Mouse (Mus musculus) bone marrow, adult 2 months (tissue): ENCODE data around the gene Cadm2. TPM values are rescaled to one million over a fixed set of nuclear protein-coding genes. Genes with fewer than 3 reads are reported as not detected.

Experiments
- H3K27ac ChIP-seq: fragments of 200-500 bp; 2 replicates; pipeline ENCODE4 v1.5.1; 2012; ENCODE audit warnings: low read depth, mild to moderate bottlenecking, control low read depth, inconsistent platforms, low read length; ENCODE audit not compliant: control insufficient read depth, poor library complexity, insufficient read depth
- H3K4me1 ChIP-seq: fragments of 200-500 bp; 2 replicates; pipeline ENCODE4 v1.6.1; 2011; ENCODE audit warnings: low read length; ENCODE audit not compliant: control insufficient read depth, insufficient read depth
- H3K4me3 ChIP-seq: fragments of 200-500 bp; replicated peaks from 2 replicates; pipeline ENCODE3; 2011; ENCODE audit warnings: mild to moderate bottlenecking, low read depth, low read length, control low read depth; ENCODE audit not compliant: control insufficient read depth
- CTCF ChIP-seq: fragments of 200-500 bp; IDR thresholded peaks from 2 replicates; pipeline ENCODE4 v1.5.1; 2011; ENCODE audit warnings: low read length, control low read depth; ENCODE audit not compliant: control insufficient read depth, insufficient read depth
- POLR2A ChIP-seq: fragments of 200-500 bp; IDR thresholded peaks from 2 replicates; pipeline ENCODE4 v1.6.1; 2011; ENCODE audit warnings: low read depth, mild to moderate bottlenecking, control low read depth, low read length, borderline replicate concordance; ENCODE audit not compliant: control insufficient read depth
- WGBS: fragments of 180-500 bp; shearing (Covaris S2); methylation state at CpG from one replicate; pipeline ENCODE4 v1.1.7; 2018; 5-methylcytosine and 5-hydroxymethylcytosine counted together
- polyA plus RNA-seq: library from polyadenylated mRNA; stranded (reverse); fragments of >200 nt; gene quantifications from 2 replicates; pipeline ENCODE4 v1.2.4, GENCODE M21; 2011; ENCODE audit warnings: low replicate concordance; ENCODE audit not compliant: missing spikeins, insufficient read depth, insufficient read length

The Cadm2 gene
- polyA plus RNA-seq, 1 experiment = not detected

GRCm38 (mm10) chr16:67613876-67614275 lies 6.8 kb downstream of the Cadm2 start:
- TF ChIP-seq POLR2A = no peak
- no peak for TF ChIP-seq CTCF
- Histone ChIP-seq H3K27ac (no peak overlapping the region), H3K4me3 (no peak overlapping the region), H3K4me1 (no peaks in the 10 kb centered on the region)
- 33% methylated on average over 2 of the region's 2 CpGs for WGBS

DNA sequence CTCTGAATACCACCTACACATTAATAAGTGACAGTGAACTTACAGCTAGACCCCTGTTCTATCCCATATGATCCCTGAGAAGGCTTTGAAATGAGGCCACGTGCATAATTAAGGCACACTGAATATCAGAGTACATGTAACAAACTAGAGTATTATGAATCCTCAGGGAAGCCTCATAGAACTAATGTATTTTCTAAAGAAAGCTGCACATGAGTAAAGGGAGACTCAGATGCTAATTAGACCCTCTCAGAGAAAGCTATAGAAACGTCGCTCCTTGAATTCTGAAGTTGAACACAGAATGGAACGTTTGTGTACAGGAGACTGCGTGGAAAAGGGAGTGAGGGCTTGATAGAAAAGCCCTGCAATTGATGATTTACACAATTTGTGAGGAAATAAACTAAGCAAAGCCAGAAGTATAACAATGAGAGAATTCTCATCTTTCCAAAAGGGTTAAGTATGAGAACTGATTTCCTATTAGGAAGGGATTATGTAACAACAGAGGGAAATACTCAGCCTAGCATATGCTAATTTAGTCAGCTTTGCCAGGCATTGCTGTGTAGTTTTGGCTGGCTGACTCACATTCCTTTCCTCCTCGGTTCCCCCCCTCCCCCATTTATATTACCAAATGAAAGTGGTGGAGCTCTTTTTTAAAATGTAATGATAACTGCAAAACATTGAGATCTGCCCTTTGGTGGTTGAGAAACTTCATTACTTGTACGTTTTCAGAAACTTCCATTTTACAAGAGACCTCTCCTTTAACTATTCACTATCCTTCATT lies 9.6 kb downstream of the Cadm2 start:
- no peak for TF ChIP-seq POLR2A
- no peak for TF ChIP-seq CTCF
- 51% methylated on average over 7 of the region's 7 CpGs for WGBS
- no peak overlapping the region for H3K27ac ChIP-seq
- H3K4me1 ChIP-seq = no peaks in the 10 kb centered on the region
- H3K4me3 ChIP-seq = no peak overlapping the region

- no peak for TF ChIP-seq POLR2A
- no peak for TF ChIP-seq CTCF
- no peaks in the 10 kb centered on the region for H3K4me1 ChIP-seq
- no peak overlapping the region for H3K27ac ChIP-seq
- H3K4me3 ChIP-seq = no peak overlapping the region
- WGBS = 78% methylated on average over 4 of the region's 4 CpGs
Measured at GRCm38 (mm10) chr16:67609116-67609515, 11.6 kb downstream of the Cadm2 start.

DNA sequence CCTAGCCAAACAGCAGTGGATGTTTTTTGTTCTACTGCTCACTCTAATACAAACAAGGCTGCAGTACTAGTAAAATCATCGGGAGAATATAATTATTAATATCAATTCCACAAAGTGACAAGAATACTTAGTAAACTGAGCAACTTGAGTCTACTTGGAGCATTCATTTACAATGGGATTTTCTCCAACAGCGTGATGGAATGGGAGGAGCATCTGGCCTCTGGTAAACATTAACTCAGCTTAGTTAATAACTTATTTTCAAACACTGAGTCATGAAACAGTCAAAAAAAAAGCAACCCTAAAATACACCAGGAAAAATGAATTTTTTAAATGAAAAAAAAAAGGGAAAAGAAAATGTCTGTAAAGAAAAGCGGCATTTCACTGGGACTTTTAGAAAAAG lies 12.2 kb downstream of the Cadm2 start:
- 81% methylated on average over 3 of the region's 3 CpGs for WGBS
- H3K27ac ChIP-seq = no peak overlapping the region
- no peaks in the 10 kb centered on the region for H3K4me1 ChIP-seq
- TF ChIP-seq CTCF (no peak), POLR2A (no peak)
- H3K4me3 ChIP-seq = no peak overlapping the region

- H3K4me3 ChIP-seq = no peak overlapping the region
- WGBS = 84% methylated on average over 6 of the region's 6 CpGs
- no peaks in the 10 kb centered on the region for H3K4me1 ChIP-seq
- no peak overlapping the region for H3K27ac ChIP-seq
- TF ChIP-seq POLR2A (no peak), CTCF (no peak)
Measured at GRCm38 (mm10) chr16:67605661-67606060, 15.0 kb downstream of the Cadm2 start.

GRCm38 (mm10) chr16:67599981-67600380 lies 20.7 kb downstream of the Cadm2 start:
- 83% methylated on average over 9 of the region's 9 CpGs for WGBS

DNA sequence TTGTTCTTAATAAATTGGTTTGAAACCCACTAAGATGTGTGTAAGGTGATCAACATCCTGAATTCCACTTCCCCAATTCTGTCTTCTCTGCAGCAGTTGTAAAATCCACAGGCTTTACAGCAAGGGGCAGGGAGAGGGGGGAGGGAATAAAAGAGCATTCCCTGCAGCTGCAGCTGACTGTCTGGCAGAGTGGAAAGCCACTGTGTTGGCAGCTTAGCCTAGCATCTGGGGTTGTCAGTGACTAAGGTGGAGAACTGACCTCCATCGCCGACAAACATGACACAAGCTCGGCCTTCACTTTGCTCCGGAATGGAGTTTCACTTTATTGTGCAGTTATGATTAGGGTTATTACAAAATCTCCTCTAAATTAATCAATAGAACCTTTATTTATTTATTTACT lies 21.9 kb downstream of the Cadm2 start:
- Histone ChIP-seq H3K4me3 (no peak overlapping the region), H3K4me1 (no peaks in the 10 kb centered on the region), H3K27ac (no peak overlapping the region)
- WGBS = 77% methylated on average over 4 of the region's 4 CpGs
- TF ChIP-seq POLR2A = no peak
- no peak for TF ChIP-seq CTCF

More at GRCm38 (mm10) chr16:67599981-67600380, 20.7 kb downstream of the Cadm2 start:
- Histone ChIP-seq H3K4me1 (no peaks in the 10 kb centered on the region), H3K4me3 (no peak overlapping the region), H3K27ac (no peak overlapping the region)
- no peak for TF ChIP-seq CTCF
- no peak for TF ChIP-seq POLR2A

DNA sequence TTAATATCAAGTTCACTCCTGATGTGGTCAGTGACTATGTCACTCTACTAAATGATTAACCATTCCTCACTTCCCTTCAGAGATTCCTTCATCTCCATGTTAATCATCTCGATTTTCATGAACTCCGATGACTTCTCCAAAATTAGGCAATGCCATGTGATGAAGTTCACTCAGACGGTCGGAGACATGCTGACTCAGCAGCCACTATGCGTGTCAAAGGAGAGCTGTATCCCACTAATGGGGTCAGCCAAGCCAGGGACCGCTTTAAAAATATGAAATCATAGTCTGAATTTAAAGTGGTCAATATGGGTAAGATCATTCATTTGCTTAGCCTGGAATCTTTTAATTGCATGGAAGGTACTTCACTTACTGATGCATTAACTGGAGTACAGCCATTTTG lies 29.7 kb downstream of the Cadm2 start:
- no peak for TF ChIP-seq CTCF
- no peak for TF ChIP-seq POLR2A
- Histone ChIP-seq H3K4me1 (no peaks in the 10 kb centered on the region), H3K4me3 (no peak overlapping the region), H3K27ac (no peak overlapping the region)
- WGBS = 74% methylated on average over 6 of the region's 6 CpGs
